Mouse (Mus musculus) forebrain, embryonic 13.5 days (tissue): Measurements from ENCODE around the gene Trpc7. TPM values are rescaled to one million over a fixed set of nuclear protein-coding genes. Genes with fewer than 3 reads are reported as not detected.

Experiments used
- ATAC-seq: fragments of 200-750 bp; cut with Nextera tagmentation; 2 replicates; pipeline ENCODE4 v1.8.0; 2017
- H3K27ac ChIP-seq: fragments of 300-500 bp; sonication (generic); 2 replicates; pipeline ENCODE4 v1.5.1; 2015; ENCODE audit warnings: inconsistent platforms, mild to moderate bottlenecking, moderate library complexity
- H3K27me3 ChIP-seq: fragments of 300-500 bp; sonication (generic); 2 replicates; pipeline ENCODE4 v1.6.1; 2015; ENCODE audit warnings: mild to moderate bottlenecking, inconsistent platforms
- H3K36me3 ChIP-seq: fragments of 300-500 bp; sonication (generic); 2 replicates; pipeline ENCODE4 v1.6.1; 2015; ENCODE audit warnings: mild to moderate bottlenecking, inconsistent platforms; ENCODE audit not compliant: poor library complexity, severe bottlenecking
- H3K4me1 ChIP-seq: fragments of 300-500 bp; sonication (generic); 2 replicates; pipeline ENCODE4 v1.6.1; 2015; ENCODE audit warnings: inconsistent platforms
- H3K4me2 ChIP-seq: fragments of 300-500 bp; sonication (generic); 2 replicates; pipeline ENCODE4 v1.6.1; 2015; ENCODE audit warnings: inconsistent platforms, mild to moderate bottlenecking, moderate library complexity
- H3K4me3 ChIP-seq: fragments of 300-500 bp; sonication (generic); 2 replicates; pipeline ENCODE4 v1.5.1; 2015; ENCODE audit warnings: mild to moderate bottlenecking, inconsistent platforms
- H3K9ac ChIP-seq: fragments of 300-500 bp; sonication (generic); 2 replicates; pipeline ENCODE4 v1.6.1; 2015; ENCODE audit warnings: mild to moderate bottlenecking, inconsistent platforms
- H3K9me3 ChIP-seq: fragments of 300-500 bp; sonication (generic); replicated peaks from 2 replicates; pipeline ENCODE4 v1.6.1; 2016; ENCODE audit warnings: inconsistent platforms
- WGBS: fragments of 180-500 bp; shearing (Covaris S2); methylation state at CpG from one replicate; pipeline ENCODE4 v1.1.7; 2015; 5-methylcytosine and 5-hydroxymethylcytosine counted together
- polyA plus RNA-seq: library from polyadenylated mRNA; unstranded; fragments of >200 nt; fragmentation: Nextera tagmentation; extraction: Ambion mirVana; gene quantifications from 2 replicates; pipeline ENCODE4 v1.2.1, GENCODE M21; 2015

Trpc7 gene
- polyA plus RNA-seq, 1 experiment from 2014 or later = 1.3 TPM

DNA sequence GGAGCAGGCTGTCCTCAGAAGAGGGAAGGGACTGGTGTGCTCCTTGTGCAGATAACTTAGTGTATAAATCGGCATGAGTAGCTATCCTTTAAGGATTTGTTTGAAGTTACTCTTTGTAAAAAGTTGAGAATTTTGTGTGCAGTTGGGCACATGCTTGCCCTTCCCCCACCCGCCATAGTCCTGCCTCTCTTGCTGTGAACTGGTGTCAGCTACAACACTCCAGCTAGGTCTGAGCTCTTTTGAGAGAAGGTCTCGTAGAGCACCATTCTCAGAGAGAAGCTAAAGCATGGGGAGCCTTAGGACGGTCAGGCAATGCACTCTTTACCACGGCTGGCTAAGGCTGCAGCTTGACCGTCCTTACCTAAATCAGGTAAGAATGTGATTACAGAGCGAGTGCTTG lies 154.1 kb downstream of the Trpc7 start:
- Histone ChIP-seq H3K27ac (peak overlapping the region; percentile 5; the same call in 1 of the 2 replicates), H3K9ac (no peak overlapping the region), H3K4me3 (no peak overlapping the region), H3K9me3 (no peaks in the 10 kb centered on the region), H3K4me1 (peaks cover 9% of the 10 kb centered on the region; the same call in 1 of the 2 replicates), H3K36me3 (peaks cover 40% of the 10 kb centered on the region), H3K27me3 (no peaks in the 10 kb centered on the region), H3K4me2 (no peak overlapping the region)
- WGBS = 81% methylated on average over 7 of the region's 7 CpGs
- ATAC-seq = no peak

DNA sequence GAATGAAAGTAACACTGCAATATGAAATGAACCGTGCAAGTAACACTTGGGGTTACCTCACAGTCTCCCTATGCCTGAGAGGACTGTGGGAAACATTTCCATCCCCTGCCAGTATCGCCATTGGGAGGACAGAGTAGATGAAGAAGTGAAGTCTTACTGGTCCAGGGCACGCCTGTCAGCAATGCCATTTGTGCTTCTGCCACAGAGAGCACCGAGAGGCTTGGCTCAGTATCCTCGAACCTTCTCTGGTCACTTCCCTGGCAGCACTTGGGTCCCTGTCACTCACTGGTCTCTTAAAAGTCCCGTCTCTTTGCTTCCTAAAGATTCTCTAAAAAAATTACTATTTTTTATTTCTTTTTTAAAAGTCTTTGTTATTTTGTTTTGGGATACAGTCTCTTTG lies 155.3 kb downstream of the Trpc7 start:
- Histone ChIP-seq H3K4me2 (no peak overlapping the region), H3K9ac (no peak overlapping the region), H3K27ac (no peak overlapping the region), H3K4me3 (no peak overlapping the region), H3K4me1 (peaks cover 9% of the 10 kb centered on the region; the same call in 1 of the 2 replicates), H3K36me3 (peaks cover 50% of the 10 kb centered on the region), H3K9me3 (no peaks in the 10 kb centered on the region), H3K27me3 (no peaks in the 10 kb centered on the region)
- ATAC-seq = no peak
- WGBS = 93% methylated on average over 6 of the region's 6 CpGs

DNA sequence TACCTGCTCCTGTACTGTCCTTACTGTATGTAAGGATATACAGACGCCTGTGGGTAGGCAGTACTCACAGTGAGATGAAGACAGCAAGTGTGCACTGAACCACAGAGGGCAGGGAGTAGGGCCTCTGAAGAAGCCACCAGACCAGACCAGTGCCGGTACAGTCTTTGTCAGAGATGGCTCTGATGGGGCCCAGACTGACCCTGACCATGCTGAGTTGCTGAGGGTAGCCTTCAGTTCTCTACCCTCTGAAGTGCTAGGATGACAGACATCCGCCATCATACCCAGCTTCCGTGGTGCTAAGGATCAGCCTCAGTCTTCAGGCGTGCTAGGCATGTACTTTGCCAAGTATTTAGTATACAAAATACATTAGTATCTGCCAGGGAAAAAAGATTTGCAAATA lies 156.2 kb downstream of the Trpc7 start:
- peaks cover 58% of the 10 kb centered on the region for H3K36me3 ChIP-seq

DNA sequence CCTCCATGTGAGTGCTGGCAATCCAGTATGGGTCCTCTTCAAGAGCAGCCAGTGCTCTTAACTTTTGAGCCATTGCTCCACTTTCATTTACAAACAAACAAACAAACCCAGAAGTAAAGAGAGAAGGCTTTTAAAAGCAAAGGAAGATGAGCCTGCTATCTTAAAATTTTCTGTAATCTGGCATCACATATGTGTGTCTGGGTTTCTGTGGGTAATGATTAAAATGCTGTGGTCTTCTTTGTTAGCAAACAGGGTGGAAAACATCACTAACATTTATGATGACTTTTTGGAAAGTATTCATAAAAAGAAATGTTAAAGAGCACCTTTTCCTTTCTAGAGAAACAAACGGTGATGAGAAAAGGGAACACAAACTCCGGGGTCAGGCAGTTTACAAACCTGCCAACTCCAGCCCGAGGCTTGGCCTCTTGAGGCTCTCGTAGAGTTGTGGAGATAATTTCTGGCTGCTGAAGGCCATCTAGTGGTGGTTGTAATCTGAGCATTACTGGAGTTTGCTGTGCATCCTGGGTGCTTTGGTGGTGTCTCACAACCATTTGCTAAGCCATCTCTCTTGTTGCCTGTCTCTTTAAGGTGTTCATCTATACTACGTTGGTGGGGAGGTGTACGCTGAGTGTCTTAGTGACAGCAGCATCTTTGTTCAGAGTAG lies 160.4 kb downstream of the Trpc7 start:
- ATAC-seq = no peak
- Histone ChIP-seq H3K27ac (no peak overlapping the region), H3K9me3 (no peaks in the 10 kb centered on the region), H3K9ac (no peak overlapping the region), H3K4me3 (no peak overlapping the region), H3K27me3 (no peaks in the 10 kb centered on the region), H3K4me2 (no peak overlapping the region), H3K4me1 (no peaks in the 10 kb centered on the region), H3K36me3 (peaks cover 88% of the 10 kb centered on the region)
- WGBS = 66% methylated on average over 6 of the region's 6 CpGs

More for the DNA sequence above, 156.2 kb downstream of the Trpc7 start:
- H3K27me3 ChIP-seq = no peaks in the 10 kb centered on the region
- ATAC-seq = no peak
- H3K4me1 ChIP-seq = peaks cover 9% of the 10 kb centered on the region; the same call in 1 of the 2 replicates
- no peaks in the 10 kb centered on the region for H3K9me3 ChIP-seq
- H3K4me2 ChIP-seq = no peak overlapping the region
- 93% methylated on average over 5 of the region's 5 CpGs for WGBS
- no peak overlapping the region for H3K27ac ChIP-seq
- H3K9ac ChIP-seq = no peak overlapping the region
- H3K4me3 ChIP-seq = no peak overlapping the region

DNA sequence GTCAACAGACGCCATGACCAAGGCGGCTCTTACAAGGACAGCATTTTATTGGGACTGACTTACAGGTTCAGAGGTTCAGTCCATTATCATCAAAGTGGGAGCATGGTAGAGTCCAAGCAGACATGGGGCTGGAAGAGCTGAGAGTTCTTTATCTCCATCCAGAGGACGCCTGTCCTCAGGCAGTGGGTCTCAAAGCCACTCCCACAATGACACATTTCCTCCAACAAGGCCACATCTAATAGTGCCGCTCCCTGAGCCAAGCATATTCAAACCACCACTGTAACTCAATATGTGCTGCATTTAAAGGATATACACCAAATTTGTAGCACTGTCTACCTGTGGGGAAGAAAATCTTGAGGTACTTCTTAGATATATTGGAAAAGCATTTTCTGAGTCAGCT lies 161.2 kb downstream of the Trpc7 start:
- Histone ChIP-seq H3K27me3 (no peaks in the 10 kb centered on the region), H3K4me3 (no peak overlapping the region), H3K4me1 (no peaks in the 10 kb centered on the region), H3K4me2 (no peak overlapping the region), H3K9ac (no peak overlapping the region), H3K36me3 (peaks cover 88% of the 10 kb centered on the region), H3K27ac (no peak overlapping the region), H3K9me3 (no peaks in the 10 kb centered on the region)
- 92% methylated on average over 4 of the region's 4 CpGs for WGBS
- no peak for ATAC-seq

DNA sequence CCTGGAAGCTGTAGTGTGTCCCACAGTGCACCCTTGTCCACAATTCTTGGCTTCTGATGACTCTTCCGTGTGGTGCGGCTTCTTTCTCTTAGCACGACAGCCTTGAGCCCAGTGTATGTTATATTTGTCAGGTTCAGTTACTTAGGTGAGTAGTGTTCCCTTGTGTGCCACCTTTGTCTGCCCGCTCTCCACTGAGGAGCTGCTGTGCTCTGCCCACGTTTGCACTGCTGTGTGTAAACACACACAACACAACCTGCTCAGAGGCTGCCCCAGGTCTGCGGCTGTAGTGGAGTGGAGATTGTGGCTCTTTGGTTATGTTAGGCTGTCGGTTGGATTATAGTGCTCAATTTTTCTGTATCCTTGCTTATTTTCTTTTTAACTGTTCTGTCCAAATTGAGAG lies 166.7 kb downstream of the Trpc7 start:
- no peak overlapping the region for H3K4me2 ChIP-seq
- H3K9me3 ChIP-seq = no peaks in the 10 kb centered on the region
- ATAC-seq = no peak
- H3K27me3 ChIP-seq = no peaks in the 10 kb centered on the region
- H3K36me3 ChIP-seq = peaks cover 87% of the 10 kb centered on the region
- WGBS = 94% methylated on average over 7 of the region's 7 CpGs
- no peak overlapping the region for H3K27ac ChIP-seq
- no peak overlapping the region for H3K9ac ChIP-seq
- no peak overlapping the region for H3K4me3 ChIP-seq
- peaks cover 6% of the 10 kb centered on the region; the same call in 1 of the 2 replicates for H3K4me1 ChIP-seq

DNA sequence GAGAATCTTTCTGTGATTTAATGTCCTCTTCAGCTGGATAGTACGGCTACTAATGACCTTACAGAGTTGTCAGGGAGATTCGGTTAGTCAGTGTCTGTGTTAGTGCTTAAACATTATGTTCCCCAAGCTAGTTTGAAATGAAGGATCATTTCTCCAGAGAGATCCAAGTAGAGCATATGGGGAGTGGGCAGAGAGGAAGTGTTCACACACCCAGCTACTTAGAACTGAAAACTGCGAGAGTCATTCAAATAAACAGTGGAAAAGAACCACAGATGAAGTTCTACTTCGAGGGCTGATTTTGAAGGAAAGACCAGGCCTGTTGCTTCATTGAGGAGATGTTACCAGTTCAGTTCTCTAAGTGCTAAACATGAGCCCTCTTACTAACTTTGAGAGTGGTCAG lies 169.2 kb downstream of the Trpc7 start:
- no peaks in the 10 kb centered on the region for H3K27me3 ChIP-seq
- 97% methylated on average over 4 of the region's 4 CpGs for WGBS
- H3K4me2 ChIP-seq = no peak overlapping the region
- no peak overlapping the region for H3K9ac ChIP-seq
- no peak for ATAC-seq
- H3K4me1 ChIP-seq = peaks cover 8% of the 10 kb centered on the region; the same call in 1 of the 2 replicates
- H3K4me3 ChIP-seq = no peak overlapping the region
- peaks cover 79% of the 10 kb centered on the region for H3K36me3 ChIP-seq
- H3K27ac ChIP-seq = no peak overlapping the region
- no peaks in the 10 kb centered on the region for H3K9me3 ChIP-seq

Other genes with a start within 250 kb of the Trpc7 start
- 32.0 and 36.8 TPM in 2 replicates for gene Smad5, start 193.0 kb downstream of the Trpc7 start, polyA plus RNA-seq
- gene Gm45623, start 142.2 kb downstream of the Trpc7 start, polyA plus RNA-seq = 0.37 and 0.55 TPM in 2 replicates